Mouse (Mus musculus): Measurements from ENCODE around the gene Irf9. TPM values are rescaled to one million over a fixed set of nuclear protein-coding genes. Genes with fewer than 3 reads are reported as not detected.

Irf9 gene
- 7.4 and 8.0 TPM in 2 replicates for polyA plus RNA-seq (2014; fragmentation: Nextera tagmentation; extraction: Ambion mirVana)

GRCm38 (mm10) chr14:55603271-55603632, at the start of gene Irf9:
Gene Irf9 (plus strand): TSS chr14:55603571.
- ATAC-seq (ENCODE audit: low FRiP score), result no peak
- Histone ChIP-seq H3K9me3 (ENCODE audit: control insufficient read depth, low read length) (no peaks in the 10 kb centered on the region), H3K27ac (0 out of 2 replicates have a peak within 1 kb of the TSS, but pooled peaks have one; percentile 15), H3K9ac (no peak within 1 kb of the TSS), H3K36me3 (replicated peaks; ENCODE audit: control insufficient read depth, insufficient read depth) (peaks cover 82% of the 10 kb centered on the region), H3K4me3 (replicated peaks; ENCODE audit: low read length) (no peak within 1 kb of the TSS; the same call in 1 of the 2 replicates), H3K4me1 (replicated peaks; ENCODE audit: control insufficient read depth, insufficient read depth, low read length) (no peaks in the 10 kb centered on the region), H3K4me2 (replicated peaks) (peak within 1 kb of the TSS; percentile 33), H3K27me3 (ENCODE audit: control insufficient read depth, insufficient read depth, low read length) (no peaks in the 10 kb centered on the region)
- WGBS, result 86% methylated on average over 7 of the region's 7 CpGs
- DNase-seq (ENCODE audit: low spot score), result no peak

- Histone ChIP-seq H3K9ac (no peak overlapping the region), H3K36me3 (replicated peaks; ENCODE audit: control insufficient read depth, insufficient read depth) (no peaks in the 10 kb centered on the region; the same call in 1 of the 2 replicates), H3K9me3 (ENCODE audit: control insufficient read depth, low read length) (no peaks in the 10 kb centered on the region), H3K4me3 (replicated peaks; ENCODE audit: low read length) (no peak overlapping the region), H3K27me3 (ENCODE audit: control insufficient read depth, insufficient read depth, low read length) (no peaks in the 10 kb centered on the region), H3K4me1 (replicated peaks; ENCODE audit: control insufficient read depth, insufficient read depth, low read length) (peaks cover 6% of the 10 kb centered on the region; the same call in 1 of the 2 replicates), H3K27ac (no peak overlapping the region), H3K4me2 (replicated peaks) (no peak overlapping the region)
- DNase-seq (ENCODE audit: low spot score) (no peak), ATAC-seq (ENCODE audit: low FRiP score) (no peak)
Observed at GRCm38 (mm10) chr14:55554635-55555034, 48.7 kb upstream of the Irf9 start.

- ATAC-seq (ENCODE audit: low FRiP score) (no peak), DNase-seq (ENCODE audit: low spot score) (no peak)
- no peak overlapping the region for H3K27ac ChIP-seq
- no peak overlapping the region for H3K4me2 ChIP-seq (replicated peaks)
- no peak overlapping the region for H3K4me3 ChIP-seq (replicated peaks; ENCODE audit: low read length)
- H3K9me3 ChIP-seq (ENCODE audit: control insufficient read depth, low read length), result no peaks in the 10 kb centered on the region
- H3K36me3 ChIP-seq (replicated peaks; ENCODE audit: control insufficient read depth, insufficient read depth), result no peaks in the 10 kb centered on the region
- 87% methylated on average over 3 of the region's 3 CpGs for WGBS
- H3K9ac ChIP-seq, result no peak overlapping the region
- peaks cover 6% of the 10 kb centered on the region; the same call in 1 of the 2 replicates for H3K4me1 ChIP-seq (replicated peaks; ENCODE audit: control insufficient read depth, insufficient read depth, low read length)
- H3K27me3 ChIP-seq (ENCODE audit: control insufficient read depth, insufficient read depth, low read length), result no peaks in the 10 kb centered on the region
Observed at GRCm38 (mm10) chr14:55555788-55556187, 47.6 kb upstream of the Irf9 start.

DNA sequence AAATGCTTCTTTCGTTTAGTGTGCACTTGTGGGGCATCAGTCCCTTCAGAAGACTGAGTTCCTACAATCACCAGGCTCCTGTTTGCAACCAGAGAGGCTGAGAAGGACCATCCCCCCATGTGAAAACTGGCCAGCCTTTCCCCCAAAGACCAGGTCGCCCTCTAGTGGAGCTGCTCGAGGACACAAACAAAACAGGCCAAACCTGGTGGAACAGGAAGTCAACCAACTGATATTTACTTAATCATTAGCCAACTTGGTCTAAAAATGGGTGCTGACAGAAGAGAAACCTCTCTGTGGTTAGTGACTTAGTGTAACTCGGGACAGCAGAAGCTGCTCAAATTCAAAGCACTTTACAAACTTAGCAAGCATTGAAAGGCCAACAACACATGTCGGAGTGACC, 46.4 kb upstream of the Irf9 start:
- Histone ChIP-seq H3K36me3 (replicated peaks; ENCODE audit: control insufficient read depth, insufficient read depth) (no peaks in the 10 kb centered on the region), H3K9ac (no peak overlapping the region), H3K4me2 (replicated peaks) (no peak overlapping the region), H3K4me3 (replicated peaks; ENCODE audit: low read length) (no peak overlapping the region), H3K9me3 (ENCODE audit: control insufficient read depth, low read length) (no peaks in the 10 kb centered on the region), H3K4me1 (replicated peaks; ENCODE audit: control insufficient read depth, insufficient read depth, low read length) (peaks cover 15% of the 10 kb centered on the region), H3K27ac (no peak overlapping the region), H3K27me3 (ENCODE audit: control insufficient read depth, insufficient read depth, low read length) (no peaks in the 10 kb centered on the region)
- WGBS, result 32% methylated on average over 5 of the region's 5 CpGs
- ATAC-seq (ENCODE audit: low FRiP score) (no peak), DNase-seq (ENCODE audit: low spot score) (peak; percentile 67)

- no peak for ATAC-seq (ENCODE audit: low FRiP score)
- WGBS, result 91% methylated on average over 3 of the region's 3 CpGs
- H3K9me3 ChIP-seq (ENCODE audit: control insufficient read depth, low read length), result no peaks in the 10 kb centered on the region
Observed at GRCm38 (mm10) chr14:55557587-55557986, 45.8 kb upstream of the Irf9 start.

GRCm38 (mm10) chr14:55558740-55559448, 44.5 kb upstream of the Irf9 start:
- peak overlapping the region; percentile 98; the same call in 1 of the 2 replicates for H3K27ac ChIP-seq
- ATAC-seq (ENCODE audit: low FRiP score) (no peak), DNase-seq (ENCODE audit: low spot score) (no peak)
- WGBS, result 59% methylated on average over 6 of the region's 6 CpGs
- no peaks in the 10 kb centered on the region for H3K27me3 ChIP-seq (ENCODE audit: control insufficient read depth, insufficient read depth, low read length)
- H3K4me3 ChIP-seq (replicated peaks; ENCODE audit: low read length), result peak overlapping the region; percentile 50
- H3K4me2 ChIP-seq (replicated peaks), result peak overlapping the region; percentile 84
- H3K9ac ChIP-seq, result peak overlapping the region; percentile 76
- H3K4me1 ChIP-seq (replicated peaks; ENCODE audit: control insufficient read depth, insufficient read depth, low read length), result peaks cover 15% of the 10 kb centered on the region
- peaks cover 15% of the 10 kb centered on the region; the same call in 1 of the 2 replicates for H3K36me3 ChIP-seq (replicated peaks; ENCODE audit: control insufficient read depth, insufficient read depth)
- H3K9me3 ChIP-seq (ENCODE audit: control insufficient read depth, low read length), result no peaks in the 10 kb centered on the region

More at GRCm38 (mm10) chr14:55557587-55557986, 45.8 kb upstream of the Irf9 start:
- no peak for DNase-seq (ENCODE audit: low spot score)
- Histone ChIP-seq H3K27me3 (ENCODE audit: control insufficient read depth, insufficient read depth, low read length) (no peaks in the 10 kb centered on the region), H3K27ac (no peak overlapping the region), H3K4me2 (replicated peaks) (no peak overlapping the region), H3K36me3 (replicated peaks; ENCODE audit: control insufficient read depth, insufficient read depth) (0 out of 2 replicates have a peak, but pooled peaks cover 3% of the 10 kb centered on the region), H3K9ac (no peak overlapping the region), H3K4me3 (replicated peaks; ENCODE audit: low read length) (no peak overlapping the region), H3K4me1 (replicated peaks; ENCODE audit: control insufficient read depth, insufficient read depth, low read length) (peaks cover 15% of the 10 kb centered on the region)

DNA sequence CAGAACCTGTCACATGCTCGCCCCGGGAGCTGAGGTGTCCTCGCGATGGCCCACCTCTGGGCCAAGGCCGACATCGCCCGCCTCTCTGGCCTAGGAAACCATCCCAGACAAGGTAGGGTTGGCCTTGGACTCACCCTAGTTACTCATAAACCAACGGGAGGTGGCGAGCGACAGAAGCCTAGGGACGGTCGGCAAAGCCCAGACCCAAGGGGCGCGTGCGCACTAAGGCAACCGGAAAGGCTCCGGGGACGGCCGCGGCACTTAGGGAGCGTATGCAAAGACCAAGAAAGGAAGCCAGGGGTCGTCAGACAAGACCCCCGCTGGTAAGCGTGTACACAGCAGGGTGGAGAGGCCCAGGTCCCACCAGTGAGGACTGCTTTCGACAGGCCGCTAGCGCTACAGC, 43.6 kb upstream of the Irf9 start, which contains the start of gene Dcaf11:
Gene Dcaf11 (plus strand): TSS at position 208 of the 403 bp plus-strand sequence.
- Histone ChIP-seq H3K4me1 (replicated peaks; ENCODE audit: control insufficient read depth, insufficient read depth, low read length) (peaks cover 15% of the 10 kb centered on the region), H3K27ac (peak within 1 kb of the TSS; percentile 98), H3K9me3 (ENCODE audit: control insufficient read depth, low read length) (no peaks in the 10 kb centered on the region), H3K36me3 (replicated peaks; ENCODE audit: control insufficient read depth, insufficient read depth) (peaks cover 24% of the 10 kb centered on the region), H3K4me2 (replicated peaks) (peak within 1 kb of the TSS; percentile 84), H3K4me3 (replicated peaks; ENCODE audit: low read length) (peak within 1 kb of the TSS; percentile 50), H3K27me3 (ENCODE audit: control insufficient read depth, insufficient read depth, low read length) (no peaks in the 10 kb centered on the region), H3K9ac (peak within 1 kb of the TSS; percentile 76)
- ATAC-seq (ENCODE audit: low FRiP score) (peak; percentile 74), DNase-seq (ENCODE audit: low spot score) (peak; percentile 88)
- under 1% methylated on average over 27 of the region's 27 CpGs for WGBS

GRCm38 (mm10) chr14:55560202-55561073, 42.9 kb upstream of the Irf9 start, which contains the start of gene A730061H03Rik:
Gene A730061H03Rik (minus strand): TSS chr14:55560406.
- peak; percentile 96 for ATAC-seq (ENCODE audit: low FRiP score)

GRCm38 (mm10) chr14:55561860-55562259, 41.5 kb upstream of the Irf9 start:
- no peak for ATAC-seq (ENCODE audit: low FRiP score)
- Histone ChIP-seq H3K4me3 (replicated peaks; ENCODE audit: low read length) (no peak overlapping the region), H3K4me1 (replicated peaks; ENCODE audit: control insufficient read depth, insufficient read depth, low read length) (peaks cover 15% of the 10 kb centered on the region), H3K9me3 (ENCODE audit: control insufficient read depth, low read length) (no peaks in the 10 kb centered on the region), H3K9ac (no peak overlapping the region), H3K36me3 (replicated peaks; ENCODE audit: control insufficient read depth, insufficient read depth) (peaks cover 45% of the 10 kb centered on the region), H3K27ac (no peak overlapping the region), H3K4me2 (replicated peaks) (peak overlapping the region; percentile 84), H3K27me3 (ENCODE audit: control insufficient read depth, insufficient read depth, low read length) (no peaks in the 10 kb centered on the region)
- DNase-seq (ENCODE audit: low spot score), result no peak
- 88% methylated on average over 10 of the region's 10 CpGs for WGBS

More at GRCm38 (mm10) chr14:55560202-55561073, 42.9 kb upstream of the Irf9 start, which contains the start of gene A730061H03Rik:
- DNase-seq (ENCODE audit: low spot score), result peak; percentile 98
- peak within 1 kb of the TSS; percentile 98 for H3K27ac ChIP-seq
- peak within 1 kb of the TSS; percentile 84 for H3K4me2 ChIP-seq (replicated peaks)
- under 1% methylated on average over 51 of the region's 51 CpGs for WGBS
- peak within 1 kb of the TSS; percentile 50 for H3K4me3 ChIP-seq (replicated peaks; ENCODE audit: low read length)
- H3K4me1 ChIP-seq (replicated peaks; ENCODE audit: control insufficient read depth, insufficient read depth, low read length), result peaks cover 15% of the 10 kb centered on the region
- no peaks in the 10 kb centered on the region for H3K27me3 ChIP-seq (ENCODE audit: control insufficient read depth, insufficient read depth, low read length)
- no peaks in the 10 kb centered on the region for H3K9me3 ChIP-seq (ENCODE audit: control insufficient read depth, low read length)
- peaks cover 31% of the 10 kb centered on the region for H3K36me3 ChIP-seq (replicated peaks; ENCODE audit: control insufficient read depth, insufficient read depth)
- H3K9ac ChIP-seq, result peak within 1 kb of the TSS; percentile 76
